Mouse (Mus musculus) kidney, adult 9 months (tissue): ENCODE results near the gene Serinc1.
A peak's percentile ranks its signal among the peaks of the same experiment; 100 is the strongest.
"Not testable (repeated sequence)": the region's sequence is repeated elsewhere in the genome, so short reads cannot be mapped to it uniquely, and the experiment has no call there.

ENCODE experiments used
- DNase-seq: peaks from one replicate; pipeline ENCODE4 v3.0.0; 2022

Gene Serinc1

DNA sequence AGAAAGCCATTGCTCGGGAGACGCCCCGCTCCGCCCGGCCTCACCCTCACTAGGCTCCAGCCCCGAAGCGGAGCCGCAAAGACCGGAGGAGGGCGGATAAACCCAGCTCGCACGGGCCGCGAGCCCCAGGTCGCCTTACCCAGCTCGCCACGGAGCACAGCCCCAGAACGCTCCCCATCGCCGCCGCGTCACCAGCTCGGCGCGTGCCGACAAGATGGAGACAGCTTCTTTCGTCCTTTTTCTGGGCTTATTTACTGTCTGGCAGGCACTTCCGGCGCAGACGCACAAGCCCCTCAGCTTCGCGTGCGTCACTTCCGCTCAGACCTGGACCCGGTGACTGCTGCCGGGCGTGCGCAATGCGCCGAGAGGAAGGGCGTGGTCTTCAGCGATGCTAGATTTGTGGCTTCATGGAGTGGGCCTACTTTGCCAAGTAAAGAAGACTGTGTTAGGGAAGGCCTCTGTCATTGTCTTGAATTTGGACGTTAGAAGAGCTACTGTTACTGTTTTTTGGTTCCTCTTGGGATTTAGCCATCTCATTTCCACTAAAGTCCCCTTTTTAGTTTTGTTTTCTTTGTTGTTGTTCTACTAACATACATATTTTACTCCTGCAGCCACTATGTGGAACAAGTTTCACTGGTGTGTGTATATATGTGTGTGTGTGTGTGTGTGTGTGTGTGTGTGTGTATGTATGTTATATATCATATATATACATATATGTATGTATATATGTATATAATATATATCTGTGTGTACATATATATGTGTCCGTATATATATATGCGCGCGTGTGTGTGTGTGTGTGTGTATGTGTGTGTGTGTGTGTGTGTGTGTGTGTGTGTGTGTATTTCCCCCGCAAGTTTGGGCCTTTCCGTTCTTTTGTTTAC, at the start of gene Serinc1:
Serinc1 (minus strand) TSS at position 313 of the 884 bp plus-strand sequence.
- peak; percentile 94 for DNase-seq

DNA sequence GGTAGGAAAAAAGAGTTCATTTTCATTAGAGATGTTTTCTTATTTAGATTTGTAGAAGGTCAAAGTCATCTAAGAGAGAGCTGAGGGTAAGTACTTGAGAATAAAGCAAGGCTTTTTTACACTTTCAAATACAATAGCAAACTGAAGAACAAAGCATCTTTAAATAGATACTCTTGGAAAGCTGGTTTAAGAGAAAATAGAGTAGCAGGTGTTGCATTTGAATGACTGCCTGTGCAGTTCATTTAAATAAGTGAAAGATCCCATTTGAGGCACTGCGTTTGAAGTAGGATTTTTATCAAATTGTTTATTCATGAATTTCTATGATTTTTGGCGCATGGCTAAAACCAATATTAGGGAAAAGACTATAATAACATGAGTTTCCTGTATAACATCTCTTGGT, 44.4 kb upstream of the Serinc1 start:
- no peak for DNase-seq

DNA sequence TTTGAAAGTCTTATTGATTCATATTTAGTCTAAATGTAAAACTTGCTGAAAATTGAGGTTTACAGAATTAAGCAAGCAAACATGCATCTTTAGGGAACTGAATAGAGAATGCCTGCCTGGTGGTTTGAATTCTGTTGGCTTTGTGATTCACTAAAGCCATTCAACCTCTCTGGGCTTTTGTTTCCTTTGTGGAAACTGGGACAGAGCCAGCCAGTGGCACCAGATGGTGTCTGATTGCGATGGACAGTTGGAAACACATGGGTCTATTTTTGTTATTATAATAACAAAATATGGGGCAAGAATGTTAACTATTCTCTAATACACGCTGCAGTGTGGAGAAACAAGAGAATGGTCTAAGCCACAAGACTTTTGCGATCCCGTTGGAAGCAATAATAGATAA, 39.8 kb upstream of the Serinc1 start:
- DNase-seq: no peak

DNA sequence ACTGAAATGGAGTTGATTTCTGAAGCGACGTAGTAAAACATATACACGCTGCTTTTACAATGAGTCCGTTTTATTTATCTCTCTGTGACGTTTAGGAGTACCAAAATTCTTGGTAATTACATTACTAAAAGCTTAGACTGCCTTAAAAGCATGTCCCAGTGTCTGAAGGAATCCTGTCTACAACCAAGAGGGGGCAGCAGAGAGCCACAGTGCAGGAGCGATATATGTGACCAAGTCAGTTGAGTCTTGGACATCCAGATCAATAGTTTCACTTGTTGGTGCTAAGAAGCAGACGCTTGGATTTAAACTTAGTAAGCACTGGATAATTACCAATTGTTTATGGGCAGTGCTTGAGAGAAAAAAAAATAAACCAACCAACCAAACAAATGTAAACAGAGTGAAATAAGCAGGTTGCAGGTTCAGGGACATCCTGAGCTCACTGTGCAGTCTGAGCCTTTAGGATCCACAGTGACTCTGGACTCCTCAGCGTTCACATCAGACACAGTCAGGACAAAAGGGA, 38.9 kb upstream of the Serinc1 start:
- DNase-seq: peak; percentile 70

DNA sequence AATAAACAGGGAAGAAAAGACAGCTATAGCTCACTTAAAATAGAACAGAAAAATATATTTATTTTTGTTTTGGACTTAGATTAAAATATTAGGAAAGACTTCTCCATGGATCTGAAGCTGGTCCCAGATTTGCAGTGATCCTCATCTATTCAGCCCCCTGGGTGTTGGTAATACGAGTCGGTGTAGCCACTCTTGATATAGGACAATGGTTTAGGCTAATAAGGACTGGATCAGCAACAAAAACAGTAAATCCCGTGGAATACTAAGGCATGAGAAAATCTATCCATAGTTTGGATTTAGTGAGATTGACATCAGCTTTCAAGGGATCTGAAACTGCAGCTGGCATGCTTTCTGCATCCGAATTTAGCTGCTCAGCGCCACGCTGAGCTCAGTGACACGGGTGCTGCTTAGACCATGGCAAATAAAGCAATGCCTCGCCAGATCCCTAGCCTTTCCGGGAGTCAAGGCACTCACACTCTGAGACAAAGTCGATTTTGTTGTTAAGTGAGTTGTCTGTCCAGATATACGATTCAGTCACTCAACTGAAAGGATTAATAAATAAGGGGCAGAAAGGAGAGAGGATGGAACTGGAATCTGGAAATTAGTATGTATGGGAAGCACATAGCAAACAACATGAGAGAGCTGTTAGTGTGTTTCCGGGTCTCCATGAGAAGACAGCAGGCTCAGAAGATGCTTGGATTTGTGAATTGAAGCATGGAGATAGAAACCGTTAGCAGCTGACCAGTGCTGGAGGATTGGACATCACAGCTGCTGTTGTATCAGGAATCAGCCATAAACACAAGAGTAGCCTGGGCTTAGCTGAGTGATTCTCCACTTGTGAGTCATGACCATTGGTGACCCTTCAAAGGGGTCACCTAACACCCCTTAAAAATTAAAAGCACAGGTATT, 36.9 kb upstream of the Serinc1 start:
- DNase-seq: no peak

DNA sequence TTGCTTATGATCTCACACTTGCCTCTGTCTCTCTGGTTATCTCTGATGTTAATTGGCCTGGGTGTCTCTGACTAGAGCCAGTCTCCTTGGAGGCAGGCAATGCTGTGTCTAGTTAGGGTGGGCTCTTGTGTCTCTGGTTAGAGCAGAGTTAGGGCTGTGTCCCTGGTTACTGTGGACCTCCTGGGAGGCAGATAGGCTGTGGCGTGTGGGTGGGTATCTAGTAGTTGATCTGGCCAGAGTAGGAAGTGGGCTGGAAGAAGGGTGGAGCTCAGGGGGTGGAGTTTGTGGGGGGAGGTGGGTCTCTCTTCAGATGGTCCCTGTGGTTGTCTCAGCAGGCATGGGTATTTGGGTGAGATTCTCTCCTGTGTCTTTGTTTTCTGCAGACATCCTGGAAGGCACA, 33.9 kb upstream of the Serinc1 start:
- DNase-seq: no peak

DNA sequence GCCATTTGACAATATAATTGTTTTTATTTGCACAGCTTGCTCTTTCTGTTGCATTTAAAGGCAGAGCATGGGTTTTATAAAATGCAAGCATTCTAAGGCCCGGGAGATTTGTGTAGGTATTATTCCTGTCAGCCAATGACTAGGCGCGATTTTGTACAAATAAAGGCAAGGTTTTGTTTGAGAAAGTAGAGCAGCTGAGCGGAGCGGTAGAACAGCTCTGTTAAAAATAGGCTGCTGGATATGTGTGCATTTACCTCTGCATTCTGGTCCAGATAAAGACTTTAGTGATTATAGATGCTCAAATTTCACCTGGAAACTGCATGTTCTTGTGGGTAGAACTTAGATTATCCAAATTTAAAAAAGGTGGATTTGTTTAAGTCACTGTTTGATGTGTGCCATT, 25.3 kb upstream of the Serinc1 start:
- no peak for DNase-seq

DNA sequence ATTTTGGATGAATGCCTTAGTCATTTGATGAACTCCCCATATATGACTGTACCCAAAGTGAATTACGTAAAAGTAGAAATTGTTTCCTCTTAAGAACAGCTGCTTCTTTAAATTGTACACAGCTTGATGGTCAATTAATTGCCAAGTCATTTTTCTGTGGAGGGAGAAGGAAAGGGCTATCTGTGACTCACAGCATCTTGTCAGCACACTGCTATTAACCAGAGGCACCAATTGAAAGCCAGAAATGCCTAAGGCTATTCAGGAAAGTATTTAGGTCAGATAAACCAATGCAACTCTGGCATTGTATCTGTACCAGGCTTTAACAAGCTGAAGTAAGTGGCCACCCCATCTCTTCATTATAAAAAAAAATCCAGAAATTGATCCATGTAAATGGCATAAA, 21.4 kb upstream of the Serinc1 start:
- no peak for DNase-seq

DNA sequence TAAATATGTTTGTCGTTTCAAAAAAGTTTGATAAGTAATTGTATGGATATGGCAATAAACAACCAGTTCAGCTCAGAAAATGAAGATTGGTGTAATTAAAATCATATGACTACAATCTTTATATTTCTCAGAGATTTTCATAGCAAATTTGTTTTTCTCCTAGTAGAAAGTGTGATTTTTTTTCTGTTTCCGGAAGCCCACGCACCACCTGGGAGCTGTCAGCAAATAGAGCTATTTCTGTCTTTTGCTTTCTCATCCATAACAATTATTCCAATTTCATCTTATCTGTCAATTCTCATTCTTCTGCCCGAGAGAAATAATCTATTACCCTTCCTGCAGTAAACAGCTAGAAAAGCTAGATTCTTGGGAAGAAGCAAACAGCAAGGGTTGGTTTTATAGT, 17.3 kb upstream of the Serinc1 start:
- DNase-seq: no peak

DNA sequence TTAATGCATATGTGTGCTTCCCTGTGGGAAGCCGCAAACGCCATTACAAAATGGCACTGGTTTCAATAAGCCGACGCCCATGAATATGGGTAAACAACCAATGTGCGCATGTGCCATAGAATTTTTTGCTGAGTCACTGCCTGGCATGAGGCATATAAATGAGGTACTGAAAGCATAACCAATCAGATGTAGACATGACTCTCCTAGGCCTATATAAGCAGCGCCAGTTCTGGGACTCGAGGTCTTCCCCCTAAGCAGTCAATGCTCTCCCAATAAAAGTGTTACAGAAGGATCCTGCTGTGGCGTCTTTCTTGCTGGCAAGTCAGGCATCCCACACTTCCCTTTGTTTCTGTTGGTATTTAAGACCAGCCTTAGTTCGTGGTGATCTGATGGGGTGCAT, 11.6 kb upstream of the Serinc1 start:
- not testable (repeated sequence) for DNase-seq

DNA sequence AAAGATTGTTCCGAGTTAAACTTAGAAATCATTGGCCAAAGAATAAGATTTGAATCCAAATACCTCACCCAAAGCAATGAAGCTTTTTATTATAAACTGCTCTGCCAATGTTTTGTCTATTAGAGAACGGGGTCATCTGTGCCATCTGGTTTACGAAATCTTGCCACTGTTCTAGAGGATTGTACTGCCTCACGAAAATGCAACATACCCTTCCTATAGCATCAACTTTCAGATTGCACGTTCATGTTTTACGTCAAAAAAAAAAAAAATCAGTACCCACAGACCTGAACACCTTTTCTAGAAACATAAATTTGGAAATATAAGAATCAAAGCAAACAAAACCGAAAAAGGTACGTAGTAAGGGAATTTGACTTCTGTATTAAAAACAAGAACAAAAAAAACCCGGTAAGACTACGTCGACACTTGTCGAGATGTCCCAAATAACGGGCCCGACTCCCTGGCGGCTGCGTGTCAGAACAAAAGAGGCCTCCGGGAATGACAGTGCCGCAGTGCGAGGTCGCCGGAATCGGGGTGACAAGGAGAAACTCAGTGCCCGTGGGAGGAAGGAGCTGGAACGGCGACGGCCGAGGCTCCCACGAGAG, 613 bp downstream of the Serinc1 start:
- DNase-seq: peak; percentile 33

DNA sequence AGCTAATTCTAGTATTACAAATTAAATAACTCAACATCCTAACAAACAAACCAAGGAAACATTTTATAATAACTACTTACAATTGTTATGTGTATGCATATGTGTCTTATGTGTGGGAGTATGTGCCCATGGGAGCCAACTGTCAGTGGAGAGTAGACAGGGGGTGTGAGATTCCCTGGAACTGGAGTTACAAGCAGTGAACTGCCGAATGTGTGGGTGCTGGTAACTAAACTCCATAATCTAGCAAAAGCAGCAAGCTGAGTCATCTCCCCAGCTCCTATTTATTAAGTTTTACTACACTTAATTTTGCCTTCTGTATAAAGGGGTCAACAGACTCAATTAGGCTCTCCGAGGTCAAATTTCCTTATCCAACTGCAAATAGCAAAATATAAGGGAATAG, 1.3 kb downstream of the Serinc1 start:
- peak; percentile 6 for DNase-seq

DNA sequence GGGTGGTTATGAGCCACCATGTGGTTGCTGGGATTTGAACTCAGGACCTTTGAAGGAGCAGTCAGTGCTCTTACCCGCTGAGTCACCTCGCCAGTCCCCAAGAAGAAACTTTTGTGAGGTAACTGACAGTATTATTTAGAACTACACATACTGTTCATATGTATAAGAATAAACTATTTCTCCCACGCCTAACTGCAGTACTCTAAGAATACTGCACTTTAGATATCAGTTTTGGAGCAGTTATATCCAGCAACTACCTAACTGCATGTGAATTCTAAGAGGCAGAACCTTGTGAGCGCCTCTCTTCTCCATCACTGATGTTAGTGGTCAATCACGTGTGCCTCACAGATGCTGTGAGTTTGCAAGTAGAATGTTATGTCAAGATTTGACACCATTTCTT, 5.9 kb downstream of the Serinc1 start:
- DNase-seq: no peak

DNA sequence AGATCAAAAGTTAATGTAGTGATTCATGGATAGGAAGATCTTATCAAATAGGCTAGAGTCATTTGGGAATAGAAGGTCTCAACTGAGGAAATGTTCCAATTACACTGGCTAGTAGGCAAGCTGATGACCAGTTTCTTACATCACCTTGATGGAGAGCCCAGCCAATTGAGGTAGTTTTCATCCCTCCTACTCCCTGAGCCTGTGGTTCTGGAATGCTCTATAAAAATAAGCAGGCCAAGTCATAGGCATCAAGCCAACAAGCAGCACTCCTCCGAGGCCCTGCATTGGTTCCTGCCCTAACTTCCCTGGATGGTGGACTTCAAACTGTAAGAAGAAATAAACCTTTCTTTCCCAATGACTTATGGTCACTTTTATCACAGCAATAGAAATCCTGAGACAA, 17.1 kb downstream of the Serinc1 start:
- no peak for DNase-seq

DNA sequence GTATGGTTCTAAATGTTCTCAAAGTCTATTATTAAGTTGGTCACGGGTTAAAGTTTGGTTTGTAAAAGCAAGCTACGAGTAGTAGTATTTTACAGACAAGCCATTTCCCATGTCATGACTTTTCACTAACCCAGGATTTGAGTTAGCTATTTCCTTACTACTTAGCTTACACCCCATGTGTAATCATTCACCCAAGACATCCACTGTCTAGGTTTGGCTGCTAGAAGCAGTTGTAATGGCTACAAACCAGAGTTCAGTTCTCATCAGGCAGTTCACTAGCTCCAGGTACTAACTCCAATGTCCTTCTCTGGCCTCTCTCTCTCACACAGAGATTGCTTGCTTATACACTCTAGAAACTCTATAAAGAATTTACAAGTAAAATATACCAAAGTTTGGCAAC, 17.7 kb downstream of the Serinc1 start:
- peak; percentile 58 for DNase-seq

DNA sequence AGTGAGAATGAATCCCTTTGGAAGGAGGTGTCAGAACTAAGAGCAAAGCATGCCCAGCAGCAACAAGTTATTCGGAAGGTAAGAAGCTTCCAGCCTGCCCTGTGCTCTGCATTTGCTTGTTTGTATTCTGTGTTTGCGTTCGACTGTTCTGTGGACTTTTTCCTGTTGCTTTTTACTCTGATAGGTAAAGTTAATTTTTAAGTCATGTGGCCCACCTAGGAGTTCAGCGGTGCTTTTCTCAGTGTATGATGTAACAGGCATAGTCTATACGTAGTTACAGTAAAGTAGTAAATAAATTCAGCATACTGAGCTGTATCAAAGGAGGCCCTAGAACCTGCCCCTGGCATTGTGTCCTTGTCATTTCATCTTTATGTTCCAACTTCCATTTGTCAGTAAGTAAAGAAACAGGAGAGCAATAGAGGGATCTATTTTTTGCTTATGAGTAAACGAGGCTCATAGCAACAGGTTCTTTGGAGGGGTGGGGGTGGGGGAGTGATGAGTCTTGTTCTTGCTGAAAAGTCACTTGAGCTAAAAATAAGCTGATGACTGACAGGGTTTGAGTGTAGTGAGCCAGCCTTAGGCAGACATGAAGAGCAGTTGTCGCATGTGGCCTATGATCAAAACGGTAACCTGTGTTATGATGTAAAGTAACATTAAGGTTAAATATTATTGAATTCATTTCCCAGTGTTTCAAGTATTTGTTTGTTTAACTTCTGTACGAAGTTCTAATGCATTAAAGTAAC, 32.7 kb downstream of the Serinc1 start:
- peak; percentile 9 for DNase-seq

DNA sequence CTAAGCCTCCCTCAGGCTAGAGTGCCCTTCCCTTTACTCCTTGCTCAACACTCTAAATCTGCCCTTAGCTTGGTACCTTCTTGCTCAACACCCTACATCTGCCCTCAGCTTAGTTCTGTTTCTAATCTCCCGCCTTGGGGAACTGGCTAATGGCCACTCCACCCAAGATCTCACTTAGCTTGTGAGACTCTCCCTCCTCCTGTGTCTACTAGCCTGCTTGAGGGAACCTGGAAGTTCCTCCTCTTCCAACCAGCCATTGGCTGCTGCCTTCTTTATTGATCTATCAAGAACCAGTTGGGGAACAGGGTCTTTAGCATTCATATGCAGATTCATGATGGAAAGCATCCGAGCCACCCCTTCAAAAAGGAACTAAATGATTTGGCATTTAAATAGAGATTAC, 40.3 kb downstream of the Serinc1 start:
- DNase-seq: no peak

DNA sequence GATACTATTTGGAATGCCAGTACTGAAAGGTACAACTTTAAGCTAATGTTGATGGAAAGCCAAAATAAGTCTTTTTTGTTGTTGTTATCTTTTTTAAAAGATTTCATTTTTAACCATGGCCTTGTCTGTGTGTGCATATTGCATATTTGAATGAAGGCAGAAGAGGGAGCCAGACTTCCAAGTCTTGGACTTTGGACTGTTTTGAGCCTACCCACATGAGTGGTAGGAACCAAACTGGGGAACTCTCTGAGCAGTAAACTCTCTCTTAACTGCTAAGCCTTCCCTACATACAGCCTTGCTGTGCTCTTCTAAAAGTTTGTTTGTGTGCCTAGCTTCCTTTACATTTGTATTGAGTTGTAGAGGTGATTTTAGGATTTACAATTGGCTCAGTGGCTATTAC, 43.7 kb downstream of the Serinc1 start:
- DNase-seq: peak; percentile 41

DNA sequence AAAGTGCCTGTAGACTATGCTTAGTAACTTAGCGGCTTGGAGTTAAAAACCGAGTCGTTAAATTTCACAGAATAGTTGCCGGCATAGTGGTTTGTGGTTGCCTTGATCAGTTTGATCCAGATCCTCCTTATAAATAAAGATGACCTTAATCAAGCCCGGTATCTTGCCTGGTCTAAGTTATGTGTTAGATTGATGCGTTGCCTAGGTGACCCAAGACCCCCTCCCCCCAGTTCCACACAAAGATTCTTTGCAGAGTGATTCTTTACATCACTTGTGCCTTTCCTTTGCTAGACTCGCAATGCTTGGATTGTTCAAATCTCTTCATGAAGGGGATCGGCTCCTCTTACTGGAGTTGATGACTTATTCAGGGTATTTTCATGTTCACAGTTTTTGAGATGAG, 45.1 kb downstream of the Serinc1 start:
- no peak for DNase-seq

DNA sequence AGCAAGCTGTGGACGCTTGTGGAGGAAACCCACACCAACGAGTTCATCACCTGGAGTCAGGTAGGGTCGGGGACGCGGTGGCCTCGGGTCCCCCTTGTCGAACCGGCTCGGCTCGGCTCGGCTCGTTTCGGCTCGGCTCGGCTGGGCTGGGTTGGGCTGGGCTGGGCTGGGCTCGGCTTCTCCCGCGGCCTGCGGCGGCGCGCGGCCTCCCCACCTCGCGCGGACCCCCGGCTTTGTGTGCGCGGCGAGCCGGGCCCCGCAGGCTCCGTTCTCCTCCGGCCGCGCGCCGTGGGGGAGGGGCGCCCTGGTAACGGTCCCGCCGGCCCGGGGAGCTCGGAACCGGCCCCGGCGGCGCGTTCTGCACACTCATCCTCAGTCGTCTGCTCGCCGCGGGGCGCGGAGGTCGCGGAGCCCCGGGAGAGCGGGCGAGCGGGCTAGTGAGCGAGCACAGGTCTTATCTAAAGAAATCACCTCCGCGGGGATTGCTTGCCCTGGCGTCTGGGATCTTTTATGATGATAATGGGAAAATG, 45.7 kb downstream of the Serinc1 start:
- DNase-seq: no peak

DNA sequence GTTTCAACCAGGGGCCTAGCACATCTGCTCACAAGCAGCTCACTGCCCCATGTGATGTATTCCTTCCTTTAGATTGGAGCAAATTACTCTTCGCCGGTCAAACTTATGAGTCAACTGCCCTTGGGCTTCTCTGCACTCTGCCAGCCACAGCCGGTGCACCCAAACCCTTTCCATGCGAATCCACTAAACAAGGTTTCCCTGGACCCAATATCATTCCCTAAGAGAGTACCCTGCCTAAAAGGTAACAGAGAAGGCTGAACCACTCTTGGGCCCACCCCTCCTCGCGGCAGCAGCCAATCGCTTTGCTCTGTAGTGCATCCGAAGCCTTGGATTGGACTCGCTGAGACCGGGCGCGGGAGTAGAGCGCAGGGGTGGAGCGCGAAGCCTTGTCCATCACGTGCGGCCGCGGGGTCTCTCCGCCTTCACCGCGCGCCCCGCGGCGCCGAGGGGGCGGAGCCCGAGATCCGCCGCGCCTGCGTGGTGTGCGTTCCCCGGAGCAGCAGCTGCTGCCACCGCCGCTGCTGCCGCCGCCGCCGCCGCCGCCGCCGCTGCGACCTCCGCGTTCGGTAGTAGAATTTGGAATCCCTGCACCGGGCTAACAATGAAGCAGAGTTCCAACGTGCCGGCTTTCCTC, 46.3 kb downstream of the Serinc1 start, which contains the start of gene Hsf2:
Hsf2 (plus strand) TSS at position 478 of the 634 bp plus-strand sequence.
- peak; percentile 98 for DNase-seq

DNA sequence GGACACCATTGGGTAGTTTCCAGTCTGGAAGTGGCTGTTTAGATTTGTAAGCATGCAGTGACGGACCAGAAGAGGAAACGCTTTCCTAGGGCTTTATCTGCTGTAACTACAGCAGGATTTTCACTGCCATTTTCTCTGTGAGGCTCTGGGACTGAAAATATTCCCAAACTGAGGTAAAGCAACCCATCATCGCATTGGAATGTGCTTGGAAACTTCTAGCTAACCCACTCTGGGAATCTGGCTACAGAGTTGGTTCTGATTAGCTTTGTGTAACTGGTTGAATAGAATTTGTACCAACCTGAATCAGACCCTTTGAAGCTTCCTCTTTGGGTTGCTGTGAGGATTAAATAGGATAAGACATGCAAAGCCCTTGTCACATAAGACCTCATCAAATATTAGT, 47.6 kb downstream of the Serinc1 start:
- no peak for DNase-seq
